ENCODE assay signal across 24 mouse cellular contexts in the genomic region with DNA sequence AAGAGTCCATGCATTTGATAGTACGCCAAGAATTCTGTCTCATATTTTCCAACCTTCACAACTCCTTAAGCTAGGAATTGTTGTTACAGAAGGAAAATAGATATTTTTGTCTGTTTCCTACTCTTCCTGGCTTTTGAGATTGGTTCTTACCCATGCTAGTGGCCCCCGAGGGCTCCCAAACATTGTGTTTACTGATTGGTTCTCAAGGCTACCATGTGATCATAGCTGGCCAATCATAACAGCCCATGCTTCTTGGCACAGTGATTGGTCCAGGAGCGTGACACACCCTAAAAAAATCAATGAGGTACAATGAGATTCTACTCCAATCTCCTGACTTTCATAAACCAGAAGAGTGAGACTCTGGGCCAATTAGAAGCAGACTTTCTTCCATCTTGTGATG.
DNase-seq lines count a peak whose midpoint lies in the region; ATAC-seq and TF ChIP-seq lines count a peak whose summit lies in the region.
"Had no signal": no experiment of that assay in that cellular context is flagged by ENCODE, and none has a peak within 500 bp of the region (broad histone marks: within the 10 kb centered on the region; RNA-seq: fewer than 3 reads in every experiment).

No protein-coding gene starts in this region.

- H3K4me3 ChIP-seq in liver, postnatal 0 days (ENCODE audit: low read depth, low read length), result no peak overlapping the region
- H3K4me3 ChIP-seq in liver, embryonic 12.5 days, result no peak overlapping the region
- H3K4me3 ChIP-seq in C2C12 (ENCODE audit: insufficient read depth, poor library complexity, severe bottlenecking), result no peak overlapping the region
- no peak overlapping the region for H3K4me3 ChIP-seq in heart, embryonic 11.5 days (ENCODE audit: low read depth, low read length)
- H3K4me3 ChIP-seq: forebrain, embryonic 12.5 days; forebrain, embryonic 15.5 days; heart, adult 2 months; heart, embryonic 10.5 days; hindbrain, embryonic 12.5 days had no signal

- no peak overlapping the region for H3K4me2 ChIP-seq in liver, postnatal 0 days (ENCODE audit: low read depth, low read length)
- no peak overlapping the region for H3K4me2 ChIP-seq in liver, embryonic 12.5 days
- no peak overlapping the region for H3K4me2 ChIP-seq in heart, embryonic 11.5 days
- H3K4me2 ChIP-seq: forebrain, embryonic 12.5 days; forebrain, embryonic 15.5 days; hindbrain, embryonic 12.5 days had no signal

- H3K36me3 ChIP-seq in liver, postnatal 0 days (replicated peaks; ENCODE audit: insufficient read depth, low read length), result no peaks in the 10 kb centered on the region
- H3K36me3 ChIP-seq in liver, embryonic 12.5 days, result no peaks in the 10 kb centered on the region
- H3K36me3 ChIP-seq in C2C12 (ENCODE audit: control insufficient read depth, insufficient read depth), result no peaks in the 10 kb centered on the region
- H3K36me3 ChIP-seq in heart, embryonic 11.5 days (ENCODE audit: control insufficient read depth, insufficient read depth, low read length), result no peaks in the 10 kb centered on the region
- H3K36me3 ChIP-seq: forebrain, embryonic 12.5 days; forebrain, embryonic 15.5 days; G1E; heart, embryonic 10.5 days; hindbrain, embryonic 12.5 days had no signal

- ATAC-seq in liver, postnatal 0 days, result peak; percentile 50; the same call in 1 of the 2 replicates
- no peak for ATAC-seq in liver, embryonic 12.5 days
- ATAC-seq in CD4-positive, CD25-positive, alpha-beta regulatory T cell, adult 4 months, result peak; percentile 34
- ATAC-seq in erythroblast, adult 5-6 weeks (replicated peaks; ENCODE audit: low FRiP score, poor library complexity, severe bottlenecking), result peak; percentile 67
- no peak for ATAC-seq in heart, embryonic 11.5 days (replicated peaks; ENCODE audit: insufficient number of reproducible peaks, low FRiP score, low TSS enrichment)
- ATAC-seq: forebrain, embryonic 15.5 days; hindbrain, embryonic 16.5 days; inflammation-experienced regulatory T-cells, adult 6 months had no signal

- H3K79me2 ChIP-seq in C2C12 (ENCODE audit: control insufficient read depth, insufficient read depth), result no peaks in the 10 kb centered on the region

- TF ChIP-seq EP300 in liver, postnatal 0 days (IDR thresholded peaks at IDR 0.05; ENCODE audit: low read depth), result no peak

- H3K27me3 ChIP-seq in liver, postnatal 0 days (ENCODE audit: insufficient read depth, low read length), result no peaks in the 10 kb centered on the region
- no peaks in the 10 kb centered on the region for H3K27me3 ChIP-seq in liver, embryonic 12.5 days (replicated peaks)
- H3K27me3 ChIP-seq in C2C12 (ENCODE audit: control insufficient read depth, insufficient read depth, insufficient read length), result no peaks in the 10 kb centered on the region
- H3K27me3 ChIP-seq in heart, embryonic 11.5 days (ENCODE audit: control insufficient read depth, insufficient read depth, low read length), result no peaks in the 10 kb centered on the region
- H3K27me3 ChIP-seq: CH12.LX; forebrain, embryonic 12.5 days; forebrain, embryonic 15.5 days; hindbrain, embryonic 12.5 days had no signal

- no peaks in the 10 kb centered on the region for H3K79me3 ChIP-seq in C2C12 (ENCODE audit: low read depth)

- H3K4me1 ChIP-seq in liver, postnatal 0 days (ENCODE audit: insufficient read depth), result no peaks in the 10 kb centered on the region
- H3K4me1 ChIP-seq in liver, embryonic 12.5 days, result no peaks in the 10 kb centered on the region
- H3K4me1 ChIP-seq in heart, embryonic 11.5 days (ENCODE audit: control insufficient read depth, insufficient read depth, low read length), result no peaks in the 10 kb centered on the region
- H3K4me1 ChIP-seq: forebrain, embryonic 12.5 days; forebrain, embryonic 15.5 days; heart, embryonic 10.5 days; hindbrain, embryonic 12.5 days had no signal

- H3ac ChIP-seq in C2C12 (ENCODE audit: control insufficient read depth, insufficient read length, low read depth), result no peak overlapping the region

- WGBS in liver, postnatal 0 days (ENCODE audit: insufficient replicate concordance), result 79% methylated on average over 3 of the region's 3 CpGs
- 75% methylated on average over 3 of the region's 3 CpGs for WGBS in liver, embryonic 12.5 days (ENCODE audit: insufficient replicate concordance)
- 87% methylated on average over 3 of the region's 3 CpGs for WGBS in heart, embryonic 11.5 days (ENCODE audit: insufficient replicate concordance)

- peaks cover 4% of the 10 kb centered on the region; the same call in 1 of the 2 replicates for H3K9me3 ChIP-seq in liver, postnatal 0 days (ENCODE audit: low read length)
- no peaks in the 10 kb centered on the region for H3K9me3 ChIP-seq in liver, embryonic 12.5 days (replicated peaks)
- H3K9me3 ChIP-seq in heart, embryonic 11.5 days (replicated peaks; ENCODE audit: control insufficient read depth, low read length), result no peaks in the 10 kb centered on the region; the same call in 1 of the 2 replicates
- H3K9me3 ChIP-seq: forebrain, embryonic 12.5 days; forebrain, embryonic 15.5 days; heart, embryonic 10.5 days; hindbrain, embryonic 12.5 days had no signal

- no peak for TF ChIP-seq CTCF in liver, postnatal 0 days (IDR thresholded peaks at IDR 0.05; ENCODE audit: low read depth)
- no peak for TF ChIP-seq CTCF in C2C12 (IDR thresholded peaks at IDR 0.05; ENCODE audit: control insufficient read depth, insufficient read depth, insufficient read length)

- H3K9ac ChIP-seq in liver, postnatal 0 days (replicated peaks), result no peak overlapping the region
- no peak overlapping the region for H3K9ac ChIP-seq in liver, embryonic 12.5 days
- no peak overlapping the region for H3K9ac ChIP-seq in heart, embryonic 11.5 days (ENCODE audit: low read depth, low read length)
- H3K9ac ChIP-seq: forebrain, embryonic 12.5 days; forebrain, embryonic 15.5 days; hindbrain, embryonic 12.5 days had no signal

- H3K27ac ChIP-seq in liver, postnatal 0 days (ENCODE audit: low read depth), result no peak overlapping the region
- no peak overlapping the region for H3K27ac ChIP-seq in liver, embryonic 12.5 days
- H3K27ac ChIP-seq in heart, embryonic 11.5 days (ENCODE audit: low read depth, low read length), result no peak overlapping the region
- H3K27ac ChIP-seq: forebrain, embryonic 12.5 days; forebrain, embryonic 15.5 days; heart, adult 2 months; heart, embryonic 10.5 days; hindbrain, embryonic 12.5 days had no signal

- DNase-seq in liver, postnatal 0 days, result no peak
- DNase-seq in gastrocnemius, postnatal 25 days, result no peak
- no peak for DNase-seq in cerebellum, postnatal 36 days
- DNase-seq: adrenal gland, adult 2 months; adrenal gland, postnatal 14 days; cerebellum, adult 11 months; cerebellum, adult 2 months; cerebellum, adult 9-11 months; cerebellum, postnatal 25 days; gastrocnemius, postnatal 36 days; heart, adult 2 months had no signal

TF ChIP-seq in C2C12, 6 proteins besides CTCF, POLR2A, EP300 and RAD21:
- TF ChIP-seq USF1 (IDR thresholded peaks at IDR 0.05; ENCODE audit: low read depth) (peak; percentile 37), MYOD1 (IDR thresholded peaks at IDR 0.05; ENCODE audit: control insufficient read depth, insufficient read length, low read depth) (no peak), FOSL1 (IDR thresholded peaks at IDR 0.05; ENCODE audit: insufficient read depth, low read length, poor library complexity, severe bottlenecking) (no peak)

Comparison
In these comparisons a context has a peak if more than half of its experiments do, and no peak if none do; other contexts are left out.
1. ATAC-seq: peak in liver, postnatal 0 days (single experiment), CD4-positive, CD25-positive, alpha-beta regulatory T cell, adult 4 months (single experiment) and erythroblast, adult 5-6 weeks (single experiment); none in liver, embryonic 12.5 days (single experiment) and heart, embryonic 11.5 days (single experiment).